Mouse (Mus musculus) layer of hippocampus, adult 9-11 months (tissue): Measurements from ENCODE around the gene Fam166a.

Source experiments
- DNase-seq: peaks from one replicate; pipeline ENCODE4 v3.0.0; 2022

The Fam166a gene

DNA sequence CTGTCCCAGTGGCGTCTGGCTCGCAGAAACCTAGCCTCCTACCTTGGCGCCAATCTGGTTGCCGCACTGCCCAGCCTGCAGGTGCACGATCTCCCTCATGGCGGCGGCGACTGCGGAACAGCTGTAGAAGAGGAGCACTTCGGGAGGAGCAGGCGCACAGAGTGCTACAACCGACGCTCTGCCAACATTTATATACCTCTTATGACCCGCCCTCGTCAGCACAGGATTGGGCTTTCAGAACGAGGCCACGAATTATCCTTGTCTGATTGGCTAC is 5.9 kb downstream of the Fam166a start, which contains the start of gene Tubb4b:
Gene Tubb4b, minus strand, starts transcription at position 211 of the 274 bp plus-strand sequence.
- no peak for DNase-seq

GRCm38 (mm10) chr2:25224766-25225752 is 6.5 kb downstream of the Fam166a start:
- peak; percentile 100 for DNase-seq

GRCm38 (mm10) chr2:25225811-25226379 is 7.3 kb downstream of the Fam166a start:
- DNase-seq, result no peak

- peak; percentile 83 for DNase-seq
These were observed 8.3 kb downstream of the Fam166a start for GRCm38 (mm10) chr2:25226864-25227263.

GRCm38 (mm10) chr2:25227406-25227805 is 8.9 kb downstream of the Fam166a start:
- no peak for DNase-seq

GRCm38 (mm10) chr2:25228431-25228889 is 9.9 kb downstream of the Fam166a start:
- DNase-seq, result peak; percentile 90

- DNase-seq, result no peak
These were observed 10.5 kb downstream of the Fam166a start for GRCm38 (mm10) chr2:25228995-25229530.

DNA sequence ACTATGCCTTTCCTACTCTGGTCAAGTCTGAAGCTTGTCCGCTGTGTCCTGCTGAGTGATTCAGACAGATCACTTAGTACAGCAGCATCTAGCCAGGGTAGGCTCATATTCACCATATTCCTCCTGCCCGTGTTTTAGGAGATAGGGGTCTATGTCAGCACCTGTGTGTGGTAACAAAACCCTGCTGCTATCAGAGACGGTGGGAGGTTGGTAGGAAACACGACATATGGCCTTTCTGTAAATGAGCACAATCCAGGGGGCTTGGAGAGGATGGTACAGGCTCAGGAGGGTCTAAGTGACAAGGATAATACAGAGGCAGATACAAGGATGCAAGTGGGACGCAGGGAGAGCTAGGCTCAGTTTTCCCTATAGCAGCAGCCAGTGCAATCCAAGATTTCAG is 11.0 kb downstream of the Fam166a start:
- DNase-seq, result no peak

GRCm38 (mm10) chr2:25230581-25230980 is 12.0 kb downstream of the Fam166a start:
- DNase-seq, result no peak

- DNase-seq, result no peak
These were observed 12.5 kb downstream of the Fam166a start for GRCm38 (mm10) chr2:25231038-25231437.

GRCm38 (mm10) chr2:25233421-25233820 is 14.9 kb downstream of the Fam166a start:
- no peak for DNase-seq

DNA sequence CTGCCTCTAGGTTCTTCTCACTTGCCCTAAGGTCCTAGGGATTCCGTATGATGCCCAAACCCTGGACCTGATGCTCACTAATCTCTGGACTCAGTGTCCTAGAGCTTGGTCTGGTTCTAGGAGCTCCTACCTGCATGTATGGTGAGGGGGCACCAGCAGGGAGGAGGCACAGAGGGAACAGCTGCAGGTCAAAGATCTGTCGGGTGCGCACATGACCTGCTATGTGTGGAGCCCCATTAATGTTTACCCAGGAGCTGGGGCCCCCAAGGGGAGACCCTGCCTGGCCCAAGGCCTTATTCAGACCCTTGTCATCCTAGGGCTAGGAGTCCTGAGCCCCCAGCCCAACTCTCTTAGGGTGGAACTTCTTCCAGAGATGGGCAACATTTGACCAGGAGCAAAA is 15.5 kb downstream of the Fam166a start, which contains the start of gene Slc34a3:
Gene Slc34a3, minus strand, starts transcription at position 315 of the 400 bp plus-strand sequence.
- no peak for DNase-seq

DNA sequence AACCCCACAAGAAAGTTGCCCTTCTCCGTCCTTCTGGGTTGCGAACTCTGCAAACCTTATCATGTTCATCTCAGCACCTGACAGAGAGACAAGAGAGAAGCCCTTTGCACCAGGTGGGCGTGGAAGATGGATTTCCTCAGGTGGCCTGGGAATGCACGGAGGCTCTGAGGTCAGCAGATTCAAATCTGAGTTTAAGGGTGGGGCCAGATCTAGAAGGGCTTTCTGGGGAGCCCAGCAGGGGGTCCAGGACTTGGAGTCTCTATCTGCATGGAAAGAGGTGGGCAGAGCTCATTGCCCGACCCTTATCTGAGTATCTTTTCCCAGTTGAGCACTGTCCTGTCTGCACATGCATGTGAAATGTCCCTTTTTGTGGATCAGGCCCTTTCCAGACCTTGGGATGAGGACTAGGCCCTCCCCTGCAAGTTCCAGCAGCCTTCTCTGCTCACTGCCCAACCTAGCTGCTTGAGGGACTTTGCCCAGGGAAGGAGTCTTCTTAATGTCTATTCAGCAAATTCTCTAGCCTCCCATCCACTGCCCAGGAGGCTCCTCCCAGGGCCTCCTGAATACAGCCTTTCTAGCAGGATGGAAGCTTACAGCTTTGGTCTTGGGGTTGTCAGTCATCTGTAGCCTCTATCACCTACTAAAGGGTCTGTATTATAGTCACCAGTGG is 16.1 kb downstream of the Fam166a start:
- DNase-seq, result no peak

- DNase-seq, result no peak
These were observed 18.1 kb downstream of the Fam166a start, which contains the start of gene Rnf224 for GRCm38 (mm10) chr2:25236614-25237013. Rnf224 (minus strand) TSS chr2:25236787.

DNA sequence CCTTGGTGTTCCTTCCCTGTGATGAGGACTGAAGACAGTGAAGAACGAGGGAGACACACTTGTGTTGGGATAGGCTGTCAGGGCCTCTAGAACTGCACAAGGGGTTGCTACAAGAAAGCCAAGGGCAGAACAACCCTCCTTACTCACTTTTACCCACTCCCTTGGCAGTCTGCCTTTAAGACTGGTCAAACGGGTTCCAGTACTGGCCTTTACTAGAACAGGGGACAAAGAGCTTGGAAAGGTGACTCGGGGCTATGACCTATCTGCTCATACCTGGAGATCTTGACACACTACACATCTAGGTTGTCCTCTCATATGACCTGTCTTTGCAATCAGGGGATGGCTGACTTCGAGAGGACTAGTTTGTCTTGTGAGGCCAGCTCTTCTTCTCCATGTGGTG is 19.0 kb downstream of the Fam166a start:
- DNase-seq, result no peak

GRCm38 (mm10) chr2:25238106-25238505 is 19.6 kb downstream of the Fam166a start:
- no peak for DNase-seq

GRCm38 (mm10) chr2:25239766-25240165 is 21.2 kb downstream of the Fam166a start:
- DNase-seq, result no peak

DNA sequence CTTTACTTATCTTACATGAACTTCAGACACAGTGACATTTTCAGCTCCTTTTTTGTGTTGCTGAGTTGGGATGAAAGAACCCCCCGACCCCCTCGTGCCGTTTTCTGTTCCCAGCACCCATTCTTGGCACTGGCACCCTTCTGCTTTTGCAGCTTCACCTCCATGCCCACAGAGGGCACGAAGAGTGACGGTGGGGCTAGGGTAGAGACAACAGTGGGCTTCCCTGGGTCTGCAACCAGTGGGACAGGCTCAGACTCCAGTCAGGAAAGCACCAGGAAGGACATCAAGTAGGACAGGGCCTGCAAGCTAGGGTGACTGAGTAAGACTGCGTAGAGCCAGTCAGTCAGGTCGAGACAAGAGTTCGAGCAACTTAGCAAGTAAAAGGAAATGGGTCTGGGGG is 21.8 kb downstream of the Fam166a start:
- no peak for DNase-seq

- peak; percentile 69 for DNase-seq
These were observed 22.3 kb downstream of the Fam166a start for GRCm38 (mm10) chr2:25240723-25241437.

GRCm38 (mm10) chr2:25241438-25241775 is 22.9 kb downstream of the Fam166a start:
- no peak for DNase-seq

DNA sequence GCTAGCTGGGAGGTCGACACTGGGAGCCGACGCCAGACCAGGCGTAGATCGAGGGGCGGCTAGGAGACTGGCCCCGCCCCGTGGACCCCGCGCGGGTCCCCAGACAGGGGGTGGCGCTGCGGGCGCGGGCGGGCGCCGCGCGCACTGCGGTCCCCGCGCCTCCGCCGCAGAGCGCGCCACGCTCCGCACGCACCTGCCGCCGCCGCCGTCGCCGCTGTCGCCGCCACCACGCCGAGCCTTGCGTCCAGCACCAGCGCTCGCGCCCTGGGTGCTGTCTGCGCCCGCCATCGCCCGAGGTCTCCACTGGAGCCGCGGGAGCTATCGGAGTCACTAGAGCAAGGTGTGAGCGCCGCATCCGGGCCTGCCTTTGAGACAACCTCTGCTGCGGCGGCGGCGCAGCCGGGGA is 23.6 kb downstream of the Fam166a start, which contains the start of the genes Rnf208 and Cysrt1:
Gene Rnf208, plus strand, starts transcription at position 155 of the 406 bp plus-strand sequence.
Gene Cysrt1, minus strand, starts transcription at position 352 of the 406 bp plus-strand sequence.
- no peak for DNase-seq

GRCm38 (mm10) chr2:25243342-25243741 is 24.8 kb downstream of the Fam166a start:
- DNase-seq, result no peak
